Mouse (Mus musculus) spleen, adult 2 months (tissue): Measurements from ENCODE around the gene C1qtnf12. TPM values are rescaled to one million over a fixed set of nuclear protein-coding genes. Genes with fewer than 3 reads are reported as not detected.
A peak's percentile ranks its signal among the peaks of the same experiment; 100 is the strongest.

Source experiments
- DNase-seq, 2 experiments: peaks; one replicate each; pipeline versions ENCODE4 v3.0.0 to v3.0.0-alpha.2; 2012 to 2021; ENCODE audit warnings: low spot score in 2 of 2, low read depth in 1 of 2
- H3K27ac ChIP-seq: fragments of 200-500 bp; 2 replicates; pipeline ENCODE4 v1.5.1; 2012; ENCODE audit warnings: low read length, inconsistent platforms; ENCODE audit not compliant: insufficient read depth
- H3K27me3 ChIP-seq: fragments of 200-500 bp; 2 replicates; pipeline ENCODE4 v1.6.1; 2012; ENCODE audit warnings: mild to moderate bottlenecking, moderate library complexity, low read length, inconsistent platforms; ENCODE audit not compliant: control insufficient read depth, insufficient read depth
- H3K36me3 ChIP-seq: fragments of 200-500 bp; 2 replicates; pipeline ENCODE4 v1.6.1; 2012; ENCODE audit warnings: mild to moderate bottlenecking, low read length, inconsistent platforms; ENCODE audit not compliant: control insufficient read depth, insufficient read depth
- H3K4me1 ChIP-seq: fragments of 200-500 bp; 2 replicates; pipeline ENCODE4 v1.6.1; 2011; ENCODE audit warnings: inconsistent platforms; ENCODE audit not compliant: control insufficient read depth, insufficient read depth, insufficient read length
- H3K4me3 ChIP-seq: fragments of 200-500 bp; 2 replicates; pipeline ENCODE4 v1.5.1; 2011; ENCODE audit warnings: mild to moderate bottlenecking, inconsistent platforms; ENCODE audit not compliant: insufficient read depth, insufficient read length; ENCODE audit errors: extremely low read depth
- CTCF ChIP-seq: fragments of 200-500 bp; IDR thresholded peaks from 2 replicates; pipeline ENCODE4 v1.5.1; 2011; ENCODE audit warnings: mild to moderate bottlenecking, inconsistent platforms; ENCODE audit not compliant: insufficient read depth, insufficient read length, insufficient replicate concordance; ENCODE audit errors: extremely low read depth
- POLR2A ChIP-seq: fragments of 200-500 bp; IDR thresholded peaks from 2 replicates; pipeline ENCODE4 v1.6.1; 2011; ENCODE audit warnings: low read depth, low read length, inconsistent platforms
- WGBS: fragments of 180-500 bp; shearing (Covaris S2); methylation state at CpG from one replicate; pipeline ENCODE4 v1.1.7; 2018; 5-methylcytosine and 5-hydroxymethylcytosine counted together
- polyA plus RNA-seq: library from polyadenylated mRNA; depleted of rRNA; stranded (reverse); fragments of >200 nt; gene quantifications from 2 replicates; pipeline ENCODE4 v1.2.3, GENCODE M21; 2012

C1qtnf12 gene
- polyA plus RNA-seq, 1 experiment = 21.6 TPM

DNA sequence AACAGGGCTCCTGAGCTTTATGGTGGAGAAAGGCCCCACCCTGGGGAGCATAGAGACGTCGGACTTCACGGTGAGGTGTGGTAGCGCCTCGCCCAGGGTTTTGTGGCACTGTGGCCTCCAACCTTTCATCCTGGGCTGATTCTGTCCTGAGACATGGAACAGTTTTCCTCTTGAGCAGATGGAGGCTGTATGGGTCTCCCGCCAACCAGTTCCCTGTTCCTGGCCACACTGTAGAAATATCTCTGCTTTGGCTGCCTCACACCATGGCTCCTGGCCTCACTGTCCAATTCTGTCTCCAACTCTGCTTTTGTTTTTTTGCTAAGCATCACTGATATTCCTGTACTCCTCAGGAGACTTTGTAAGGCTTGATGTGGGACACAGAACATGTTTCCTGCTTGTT is 6.6 kb upstream of the C1qtnf12 start:
- TF ChIP-seq CTCF = no peak
- TF ChIP-seq POLR2A = no peak
- DNase-seq = no peak
- WGBS = 95% methylated on average over 6 of the region's 6 CpGs
- Histone ChIP-seq H3K27ac (no peak overlapping the region), H3K27me3 (no peaks in the 10 kb centered on the region), H3K4me3 (no peak overlapping the region), H3K4me1 (no peaks in the 10 kb centered on the region), H3K36me3 (peaks cover 37% of the 10 kb centered on the region)

- peaks cover 24% of the 10 kb centered on the region for H3K36me3 ChIP-seq
- no peak overlapping the region for H3K4me3 ChIP-seq
- H3K27ac ChIP-seq = no peak overlapping the region
- H3K27me3 ChIP-seq = no peaks in the 10 kb centered on the region
- peaks cover 5% of the 10 kb centered on the region for H3K4me1 ChIP-seq
- 3% methylated on average over 5 of the region's 5 CpGs for WGBS
- DNase-seq = peak; percentile 61 to 73
- TF ChIP-seq POLR2A = no peak
- TF ChIP-seq CTCF = peak; percentile 79; the same call in 1 of the 2 replicates
Observed at GRCm38 (mm10) chr4:155959275-155959674, 2.8 kb upstream of the C1qtnf12 start.

- H3K27ac ChIP-seq = no peak overlapping the region
- H3K27me3 ChIP-seq = no peaks in the 10 kb centered on the region
- peaks cover 7% of the 10 kb centered on the region for H3K36me3 ChIP-seq
- peaks cover 5% of the 10 kb centered on the region for H3K4me1 ChIP-seq
- TF ChIP-seq CTCF = no peak
- TF ChIP-seq POLR2A = no peak
- H3K4me3 ChIP-seq = no peak overlapping the region
- WGBS = 83% methylated on average over 7 of the region's 7 CpGs
- no peak for DNase-seq
Observed at GRCm38 (mm10) chr4:155963106-155963505, 988 bp downstream of the C1qtnf12 start.

- TF ChIP-seq CTCF (no peak), POLR2A (no peak)
- no peak for DNase-seq
- 91% methylated on average over 11 of the region's 11 CpGs for WGBS
- Histone ChIP-seq H3K4me3 (no peak overlapping the region), H3K27me3 (no peaks in the 10 kb centered on the region), H3K4me1 (peaks cover 5% of the 10 kb centered on the region), H3K27ac (no peak overlapping the region), H3K36me3 (peaks cover 4% of the 10 kb centered on the region)
Observed at GRCm38 (mm10) chr4:155964396-155964795, 2.3 kb downstream of the C1qtnf12 start.

DNA sequence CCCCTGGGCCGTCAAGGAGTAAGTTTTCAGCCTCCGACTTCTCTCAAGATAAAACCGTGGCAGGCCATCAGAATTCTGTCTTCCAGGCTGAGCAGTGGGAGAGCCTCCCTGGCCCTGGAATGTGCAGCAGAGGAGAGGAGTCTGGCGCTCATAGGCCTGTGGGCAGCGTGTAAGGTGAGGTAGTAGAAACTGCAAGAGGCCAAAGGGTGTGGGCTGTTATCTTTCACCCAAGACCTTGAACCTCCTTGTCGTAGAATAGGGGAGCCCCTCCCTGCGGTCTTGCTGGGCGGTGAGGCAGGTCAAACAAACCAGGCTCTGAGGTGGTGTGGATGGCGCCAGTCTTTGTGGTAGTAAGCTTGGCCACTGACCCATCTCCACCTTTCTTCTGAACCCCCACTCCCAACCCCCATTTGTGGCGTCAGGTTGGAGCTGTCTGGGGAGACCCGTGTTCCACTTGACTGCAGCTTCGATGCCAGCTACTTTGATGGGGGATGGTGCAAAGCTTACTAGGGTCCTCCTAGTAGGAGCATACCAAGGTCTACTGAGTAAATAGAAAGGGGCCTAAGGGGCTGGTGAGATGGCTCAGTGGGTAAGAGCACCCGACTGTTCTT is 7.0 kb downstream of the C1qtnf12 start:
- 86% methylated on average over 13 of the region's 13 CpGs for WGBS
- Histone ChIP-seq H3K4me3 (no peak overlapping the region), H3K36me3 (peaks cover 4% of the 10 kb centered on the region), H3K27ac (no peak overlapping the region), H3K27me3 (no peaks in the 10 kb centered on the region), H3K4me1 (no peaks in the 10 kb centered on the region)
- DNase-seq = no peak
- TF ChIP-seq CTCF (no peak), POLR2A (no peak)

- DNase-seq = no peak
- no peak overlapping the region for H3K27ac ChIP-seq
- no peak for TF ChIP-seq CTCF
- no peak for TF ChIP-seq POLR2A
Observed at GRCm38 (mm10) chr4:155970286-155970685, 8.2 kb downstream of the C1qtnf12 start.

DNA sequence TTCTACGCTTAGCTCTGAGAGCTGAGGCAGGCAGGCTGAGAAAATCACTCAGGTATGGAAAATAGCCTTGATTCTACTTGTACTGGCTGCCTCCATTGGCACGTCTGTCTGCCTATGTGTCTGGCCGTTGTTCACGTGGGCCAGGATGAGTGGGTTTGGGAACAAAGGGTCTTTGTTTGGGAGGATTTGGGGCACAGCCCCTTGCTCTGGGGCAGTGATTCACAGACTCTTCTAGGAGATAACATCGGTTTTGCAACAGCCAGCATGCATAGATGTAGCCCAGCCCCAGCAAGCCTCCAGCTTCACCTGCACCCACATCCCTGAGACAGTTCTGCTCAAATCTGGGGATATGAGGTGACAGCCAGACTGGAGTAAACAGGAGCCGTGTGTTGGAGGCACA is 10.5 kb downstream of the C1qtnf12 start:
- TF ChIP-seq CTCF (no peak), POLR2A (no peak)
- no peak for DNase-seq
- 90% methylated on average over 6 of the region's 6 CpGs for WGBS
- Histone ChIP-seq H3K27me3 (no peaks in the 10 kb centered on the region), H3K36me3 (no peaks in the 10 kb centered on the region), H3K27ac (no peak overlapping the region), H3K4me1 (no peaks in the 10 kb centered on the region), H3K4me3 (no peak overlapping the region)

More at GRCm38 (mm10) chr4:155970286-155970685, 8.2 kb downstream of the C1qtnf12 start:
- Histone ChIP-seq H3K4me1 (no peaks in the 10 kb centered on the region), H3K4me3 (no peak overlapping the region), H3K27me3 (no peaks in the 10 kb centered on the region), H3K36me3 (peaks cover 1% of the 10 kb centered on the region)
- WGBS = 81% methylated on average over 5 of the region's 5 CpGs
